Mouse (Mus musculus): Measurements from ENCODE around the gene Slc35b3. TPM values are rescaled to one million over a fixed set of nuclear protein-coding genes. Genes with fewer than 3 reads are reported as not detected.

Slc35b3 gene
- total RNA-seq (2014; rRNA removed) (17.0 and 32.3 TPM in 2 replicates), polyA plus RNA-seq (2015; fragmentation: Nextera tagmentation; extraction: Ambion mirVana) (27.2 and 28.3 TPM in 2 replicates)

GRCm38 (mm10) chr13:38960063-38961050 is at the start of gene Slc35b3:
Gene Slc35b3, minus strand, starts transcription at chr13:38960875.
- WGBS, result 1% methylated on average over 67 of the region's 67 CpGs
- peak within 1 kb of the TSS; percentile 86 for H3K4me3 ChIP-seq (ENCODE audit: low read depth, low read length)
- no peaks in the 10 kb centered on the region; the same call in 1 of the 2 replicates for H3K4me1 ChIP-seq (ENCODE audit: insufficient read depth, low read length)
- peak within 1 kb of the TSS; percentile 65 for H3K4me2 ChIP-seq (ENCODE audit: low read depth, low read length, poor library complexity, severe bottlenecking)
- no peaks in the 10 kb centered on the region for H3K27me3 ChIP-seq (ENCODE audit: insufficient read depth, low read length)
- H3K9ac ChIP-seq (replicated peaks; ENCODE audit: low read length, poor library complexity, severe bottlenecking), result peak within 1 kb of the TSS; percentile 67
- H3K27ac ChIP-seq (ENCODE audit: low read depth, low read length), result peak within 1 kb of the TSS; percentile 73
- TF ChIP-seq CTCF (IDR thresholded peaks at IDR 0.05), result no peak
- no peaks in the 10 kb centered on the region for H3K36me3 ChIP-seq (ENCODE audit: insufficient read depth, low read length)
- peak; percentile 88 for DNase-seq (ENCODE audit: low spot score)
- no peaks in the 10 kb centered on the region for H3K9me3 ChIP-seq (ENCODE audit: low read length)
- ATAC-seq (ENCODE audit: low FRiP score), result peak; percentile 98

GRCm38 (mm10) chr13:39010280-39010679 is 49.6 kb upstream of the Slc35b3 start:
- 86% methylated on average over 4 of the region's 4 CpGs for WGBS
- Histone ChIP-seq H3K27me3 (ENCODE audit: insufficient read depth, low read length) (no peaks in the 10 kb centered on the region), H3K9ac (replicated peaks; ENCODE audit: low read length, poor library complexity, severe bottlenecking) (no peak overlapping the region), H3K36me3 (ENCODE audit: insufficient read depth, low read length) (no peaks in the 10 kb centered on the region), H3K4me3 (ENCODE audit: low read depth, low read length) (no peak overlapping the region), H3K4me2 (ENCODE audit: low read depth, low read length, poor library complexity, severe bottlenecking) (no peak overlapping the region), H3K9me3 (ENCODE audit: low read length) (no peaks in the 10 kb centered on the region), H3K4me1 (ENCODE audit: insufficient read depth, low read length) (no peaks in the 10 kb centered on the region), H3K27ac (ENCODE audit: low read depth, low read length) (no peak overlapping the region)
- ATAC-seq (ENCODE audit: low FRiP score) (no peak), DNase-seq (ENCODE audit: low spot score) (no peak)
- TF ChIP-seq CTCF (IDR thresholded peaks at IDR 0.05), result no peak

GRCm38 (mm10) chr13:39003101-39003762 is 42.6 kb upstream of the Slc35b3 start:
- no peak overlapping the region for H3K27ac ChIP-seq (ENCODE audit: low read depth, low read length)
- DNase-seq (ENCODE audit: low spot score) (no peak), ATAC-seq (ENCODE audit: low FRiP score) (no peak)
- H3K27me3 ChIP-seq (ENCODE audit: insufficient read depth, low read length), result no peaks in the 10 kb centered on the region
- H3K36me3 ChIP-seq (ENCODE audit: insufficient read depth, low read length), result no peaks in the 10 kb centered on the region
- no peaks in the 10 kb centered on the region for H3K4me1 ChIP-seq (ENCODE audit: insufficient read depth, low read length)
- H3K9ac ChIP-seq (replicated peaks; ENCODE audit: low read length, poor library complexity, severe bottlenecking), result no peak overlapping the region
- H3K4me3 ChIP-seq (ENCODE audit: low read depth, low read length), result no peak overlapping the region
- TF ChIP-seq CTCF (IDR thresholded peaks at IDR 0.05), result no peak
- H3K4me2 ChIP-seq (ENCODE audit: low read depth, low read length, poor library complexity, severe bottlenecking), result no peak overlapping the region
- H3K9me3 ChIP-seq (ENCODE audit: low read length), result no peaks in the 10 kb centered on the region

GRCm38 (mm10) chr13:39002424-39002823 is 41.7 kb upstream of the Slc35b3 start:
- Histone ChIP-seq H3K4me2 (ENCODE audit: low read depth, low read length, poor library complexity, severe bottlenecking) (no peak overlapping the region), H3K4me1 (ENCODE audit: insufficient read depth, low read length) (no peaks in the 10 kb centered on the region), H3K36me3 (ENCODE audit: insufficient read depth, low read length) (no peaks in the 10 kb centered on the region), H3K4me3 (ENCODE audit: low read depth, low read length) (no peak overlapping the region), H3K27me3 (ENCODE audit: insufficient read depth, low read length) (no peaks in the 10 kb centered on the region), H3K27ac (ENCODE audit: low read depth, low read length) (no peak overlapping the region), H3K9me3 (ENCODE audit: low read length) (no peaks in the 10 kb centered on the region), H3K9ac (replicated peaks; ENCODE audit: low read length, poor library complexity, severe bottlenecking) (no peak overlapping the region)
- no peak for DNase-seq (ENCODE audit: low spot score)
- ATAC-seq (ENCODE audit: low FRiP score), result no peak
- 63% methylated on average over 1 of the region's 1 CpGs for WGBS
- TF ChIP-seq CTCF (IDR thresholded peaks at IDR 0.05), result no peak

GRCm38 (mm10) chr13:39001434-39001833 is 40.8 kb upstream of the Slc35b3 start:
- ATAC-seq (ENCODE audit: low FRiP score) (no peak), DNase-seq (ENCODE audit: low spot score) (no peak)
- H3K9ac ChIP-seq (replicated peaks; ENCODE audit: low read length, poor library complexity, severe bottlenecking), result no peak overlapping the region
- H3K4me2 ChIP-seq (ENCODE audit: low read depth, low read length, poor library complexity, severe bottlenecking), result no peak overlapping the region
- H3K27ac ChIP-seq (ENCODE audit: low read depth, low read length), result no peak overlapping the region
- no peak for TF ChIP-seq CTCF (IDR thresholded peaks at IDR 0.05)
- 94% methylated on average over 11 of the region's 11 CpGs for WGBS
- H3K4me3 ChIP-seq (ENCODE audit: low read depth, low read length), result no peak overlapping the region
- no peaks in the 10 kb centered on the region for H3K9me3 ChIP-seq (ENCODE audit: low read length)
- H3K27me3 ChIP-seq (ENCODE audit: insufficient read depth, low read length), result no peaks in the 10 kb centered on the region
- no peaks in the 10 kb centered on the region for H3K36me3 ChIP-seq (ENCODE audit: insufficient read depth, low read length)
- H3K4me1 ChIP-seq (ENCODE audit: insufficient read depth, low read length), result no peaks in the 10 kb centered on the region

GRCm38 (mm10) chr13:38998958-38999357 is 38.3 kb upstream of the Slc35b3 start:
- TF ChIP-seq CTCF (IDR thresholded peaks at IDR 0.05), result no peak
- DNase-seq (ENCODE audit: low spot score) (no peak), ATAC-seq (ENCODE audit: low FRiP score) (0 out of 2 replicates have a peak, but pooled peaks have one; percentile 54)

More at GRCm38 (mm10) chr13:38998958-38999357, 38.3 kb upstream of the Slc35b3 start:
- Histone ChIP-seq H3K4me1 (ENCODE audit: insufficient read depth, low read length) (no peaks in the 10 kb centered on the region), H3K4me3 (ENCODE audit: low read depth, low read length) (no peak overlapping the region), H3K36me3 (ENCODE audit: insufficient read depth, low read length) (no peaks in the 10 kb centered on the region), H3K4me2 (ENCODE audit: low read depth, low read length, poor library complexity, severe bottlenecking) (no peak overlapping the region), H3K9me3 (ENCODE audit: low read length) (no peaks in the 10 kb centered on the region), H3K27me3 (ENCODE audit: insufficient read depth, low read length) (no peaks in the 10 kb centered on the region), H3K9ac (replicated peaks; ENCODE audit: low read length, poor library complexity, severe bottlenecking) (no peak overlapping the region), H3K27ac (ENCODE audit: low read depth, low read length) (no peak overlapping the region)
- 71% methylated on average over 9 of the region's 9 CpGs for whole genome bisulfite sequencing

All from midbrain, postnatal 0 days (tissue).